Mouse (Mus musculus) R1 (cell line): ENCODE measurements around the gene Zfp980.
"Not testable (repeated sequence)": the region's sequence is repeated elsewhere in the genome, so short reads cannot be mapped to it uniquely, and the experiment has no call there.

ENCODE experiments used
- DNase-seq: peaks from one replicate; pipeline ENCODE4 v3.0.0-alpha.2; 2018; ENCODE audit warnings: low read depth, low spot score

Gene Zfp980

GRCm38 (mm10) chr4:145670385-145670784 lies at the start of gene Zfp980:
Gene Zfp980 (plus strand): TSS chr4:145670685.
- DNase-seq = not testable (repeated sequence)

GRCm38 (mm10) chr4:145640416-145641185 lies 29.9 kb upstream of the Zfp980 start:
- DNase-seq = peak; percentile 85

GRCm38 (mm10) chr4:145674286-145674780 lies 3.8 kb downstream of the Zfp980 start:
- peak; percentile 82 for DNase-seq

- peak; percentile 28 for DNase-seq
Measured at GRCm38 (mm10) chr4:145680217-145680616, 9.7 kb downstream of the Zfp980 start.

- not testable (repeated sequence) for DNase-seq
Measured at GRCm38 (mm10) chr4:145680672-145681387, 10.3 kb downstream of the Zfp980 start.

GRCm38 (mm10) chr4:145682021-145682420 lies 11.5 kb downstream of the Zfp980 start:
- DNase-seq = not testable (repeated sequence)

GRCm38 (mm10) chr4:145683024-145683766 lies 12.7 kb downstream of the Zfp980 start:
- peak; percentile 7 for DNase-seq

- DNase-seq = not testable (repeated sequence)
Measured at GRCm38 (mm10) chr4:145686061-145686460, 15.6 kb downstream of the Zfp980 start.

- peak; percentile 88 for DNase-seq
Measured at GRCm38 (mm10) chr4:145744935-145745644, 74.6 kb downstream of the Zfp980 start.

- DNase-seq = not testable (repeated sequence)
Measured at GRCm38 (mm10) chr4:145745645-145745991, 75.1 kb downstream of the Zfp980 start.
